Mouse (Mus musculus): Measurements from ENCODE around the gene Prkag1. TPM values are rescaled to one million over a fixed set of nuclear protein-coding genes. Genes with fewer than 3 reads are reported as not detected.
A peak's percentile ranks its signal among the peaks of the same experiment; 100 is the strongest.
"Not testable (repeated sequence)": the region's sequence is repeated elsewhere in the genome, so short reads cannot be mapped to it uniquely, and the experiment has no call there.

The Prkag1 gene
- polyA plus RNA-seq, 1 experiment from 2014 or later = 79.5 TPM

DNA sequence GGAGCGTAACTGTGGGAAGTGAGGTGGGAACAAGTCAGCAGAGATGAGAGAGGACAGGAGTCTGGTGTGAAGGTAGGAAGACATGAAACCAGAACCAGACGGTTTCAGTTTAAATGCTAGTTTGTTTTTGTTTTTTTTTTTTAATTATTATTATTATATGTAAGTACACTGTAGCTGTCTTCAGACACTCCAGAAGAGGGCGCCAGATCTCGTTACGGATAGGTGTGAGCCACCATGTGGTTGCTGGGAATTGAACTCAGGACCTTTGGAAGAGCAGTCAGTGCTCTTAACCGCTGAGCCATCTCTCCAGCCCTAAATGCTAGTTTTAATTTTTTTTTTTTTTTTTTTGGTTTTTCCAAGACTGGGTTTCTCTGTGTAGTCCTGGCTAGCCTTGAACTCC lies 21.1 kb downstream of the Prkag1 start:
- H3K9ac ChIP-seq (replicated peaks; ENCODE audit: low read depth, low read length) = not testable (repeated sequence)
- 82% methylated on average over 6 of the region's 6 CpGs for WGBS
- peaks cover 47% of the 10 kb centered on the region for H3K27me3 ChIP-seq (replicated peaks; ENCODE audit: control insufficient read depth, insufficient read depth, low read length)

DNA sequence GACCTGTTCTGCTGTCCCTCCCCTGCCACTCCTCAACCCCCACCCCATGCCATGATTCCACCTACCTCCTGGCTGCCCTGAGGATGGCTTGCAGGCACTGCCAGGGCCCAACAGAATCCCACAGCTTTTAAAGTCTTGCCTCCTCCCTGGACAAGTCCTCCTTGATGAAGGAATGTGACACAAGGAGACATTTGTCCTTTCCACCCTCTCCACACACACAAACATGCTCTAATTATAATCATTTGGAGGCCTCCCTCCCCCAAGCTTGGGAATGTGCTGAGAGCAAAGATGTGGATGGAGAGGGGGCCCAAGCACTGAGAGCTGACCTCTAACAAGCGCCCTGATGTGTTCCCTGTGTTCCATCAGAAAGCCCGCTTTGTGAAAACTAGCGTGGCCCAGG lies 21.9 kb downstream of the Prkag1 start, which contains the start of gene Ddn:
Ddn (minus strand) TSS at position 101 of the 400 bp plus-strand sequence.
- H3K9ac ChIP-seq (replicated peaks; ENCODE audit: low read depth, low read length) = peak within 1 kb of the TSS; percentile 46
- peak within 1 kb of the TSS; percentile 54 for H3K4me3 ChIP-seq (replicated peaks; ENCODE audit: low read length)
- peak within 1 kb of the TSS; percentile 80 for H3K4me2 ChIP-seq (ENCODE audit: low read length)
- peaks cover 12% of the 10 kb centered on the region for H3K36me3 ChIP-seq (ENCODE audit: control insufficient read depth, insufficient read depth)
- no peak for ATAC-seq
- peaks cover 55% of the 10 kb centered on the region for H3K27me3 ChIP-seq (replicated peaks; ENCODE audit: control insufficient read depth, insufficient read depth, low read length)
- no peak within 1 kb of the TSS for H3K27ac ChIP-seq (ENCODE audit: low read length)
- WGBS = 46% methylated on average over 3 of the region's 3 CpGs
- H3K4me1 ChIP-seq (replicated peaks; ENCODE audit: control insufficient read depth, insufficient read depth, low read length) = peaks cover 38% of the 10 kb centered on the region
- H3K9me3 ChIP-seq (ENCODE audit: control insufficient read depth, low read length) = no peaks in the 10 kb centered on the region

More for the DNA sequence above, 21.1 kb downstream of the Prkag1 start:
- Histone ChIP-seq H3K36me3 (ENCODE audit: control insufficient read depth, insufficient read depth) (peaks cover 13% of the 10 kb centered on the region), H3K4me1 (replicated peaks; ENCODE audit: control insufficient read depth, insufficient read depth, low read length) (peaks cover 36% of the 10 kb centered on the region)
- not testable (repeated sequence) for H3K27ac ChIP-seq (ENCODE audit: low read length); H3K4me2 ChIP-seq (ENCODE audit: low read length); ATAC-seq; H3K4me3 ChIP-seq (replicated peaks; ENCODE audit: low read length); H3K9me3 ChIP-seq (ENCODE audit: control insufficient read depth, low read length)

DNA sequence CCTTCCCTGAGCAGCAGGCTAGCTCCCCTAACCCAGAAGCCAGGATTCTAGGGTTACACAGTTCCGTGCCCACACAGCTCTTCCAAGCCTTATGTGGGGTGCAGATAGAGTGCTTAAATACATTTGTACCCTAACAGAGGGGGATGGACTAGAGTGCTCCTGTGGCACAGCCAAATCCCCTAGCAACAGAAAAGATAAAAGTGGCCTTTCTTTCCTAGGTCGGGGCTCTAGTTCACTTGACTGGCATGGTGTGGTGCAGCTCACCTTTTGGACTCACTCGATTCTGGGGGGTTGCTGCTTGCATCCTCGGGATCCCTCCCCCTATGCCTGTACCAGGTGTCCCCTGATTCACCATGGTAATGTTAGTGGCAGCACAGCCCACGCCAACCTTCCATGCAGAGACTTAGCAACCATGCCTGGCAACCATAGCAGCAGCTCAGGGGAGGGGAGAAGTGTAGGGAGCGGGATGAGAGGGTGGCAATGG lies 22.6 kb downstream of the Prkag1 start:
- H3K9me3 ChIP-seq (ENCODE audit: control insufficient read depth, low read length) = no peaks in the 10 kb centered on the region
- H3K27me3 ChIP-seq (replicated peaks; ENCODE audit: control insufficient read depth, insufficient read depth, low read length) = peaks cover 61% of the 10 kb centered on the region
- H3K4me1 ChIP-seq (replicated peaks; ENCODE audit: control insufficient read depth, insufficient read depth, low read length) = peaks cover 43% of the 10 kb centered on the region
- no peak overlapping the region; the same call in 1 of the 2 replicates for H3K9ac ChIP-seq (replicated peaks; ENCODE audit: low read depth, low read length)
- H3K4me3 ChIP-seq (replicated peaks; ENCODE audit: low read length) = peak overlapping the region; percentile 54; the same call in 1 of the 2 replicates
- no peak overlapping the region for H3K27ac ChIP-seq (ENCODE audit: low read length)
- ATAC-seq = peak; percentile 43; the same call in 1 of the 2 replicates
- peak overlapping the region; percentile 80 for H3K4me2 ChIP-seq (ENCODE audit: low read length)
- peaks cover 11% of the 10 kb centered on the region for H3K36me3 ChIP-seq (ENCODE audit: control insufficient read depth, insufficient read depth)
- 5% methylated on average over 6 of the region's 6 CpGs for WGBS

DNA sequence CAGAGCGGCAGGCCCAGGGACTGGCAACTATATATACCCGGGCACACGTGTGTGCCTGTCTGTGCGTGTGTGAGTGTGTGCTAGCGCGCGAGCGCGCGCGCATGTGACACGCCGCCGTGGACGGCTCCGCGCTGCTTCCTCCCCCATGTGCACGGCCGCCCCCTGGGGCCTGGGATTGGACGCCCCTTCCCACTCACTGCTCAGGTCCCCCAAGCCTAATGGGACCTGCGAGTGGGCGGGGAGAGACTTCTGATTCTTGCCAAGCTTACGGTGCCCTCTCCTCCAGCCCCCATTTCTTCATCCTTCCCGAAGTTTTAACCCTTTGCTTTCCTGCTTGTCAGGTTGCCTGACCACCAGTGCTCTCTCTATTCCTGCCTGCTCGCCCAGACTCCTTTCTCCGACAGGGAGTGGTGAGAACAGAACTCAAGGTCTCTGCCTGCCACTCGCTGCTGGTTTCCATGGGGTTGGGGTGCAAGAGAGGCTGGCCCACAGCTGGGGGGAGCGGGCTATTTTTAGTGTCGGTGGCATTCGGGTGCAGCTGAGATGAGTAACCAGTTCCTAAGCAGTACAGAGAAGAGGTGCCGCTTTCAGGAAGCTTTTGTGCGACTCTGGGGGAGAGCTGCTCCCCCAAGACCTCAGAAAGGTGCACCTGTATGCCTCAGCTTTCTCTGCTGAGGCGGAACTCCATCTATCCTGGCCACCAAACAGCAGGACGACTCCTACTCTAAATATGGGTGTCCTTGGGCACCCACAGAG lies 23.2 kb downstream of the Prkag1 start:
- Histone ChIP-seq H3K4me2 (ENCODE audit: low read length) (peak overlapping the region; percentile 80), H3K27ac (ENCODE audit: low read length) (no peak overlapping the region), H3K4me3 (replicated peaks; ENCODE audit: low read length) (peak overlapping the region; percentile 54), H3K27me3 (replicated peaks; ENCODE audit: control insufficient read depth, insufficient read depth, low read length) (peaks cover 67% of the 10 kb centered on the region), H3K4me1 (replicated peaks; ENCODE audit: control insufficient read depth, insufficient read depth, low read length) (peaks cover 43% of the 10 kb centered on the region), H3K9ac (replicated peaks; ENCODE audit: low read depth, low read length) (peak overlapping the region; percentile 46), H3K9me3 (ENCODE audit: control insufficient read depth, low read length) (no peaks in the 10 kb centered on the region), H3K36me3 (ENCODE audit: control insufficient read depth, insufficient read depth) (peaks cover 6% of the 10 kb centered on the region)
- under 1% methylated on average over 31 of the region's 34 CpGs for WGBS
- ATAC-seq = peak; percentile 63

DNA sequence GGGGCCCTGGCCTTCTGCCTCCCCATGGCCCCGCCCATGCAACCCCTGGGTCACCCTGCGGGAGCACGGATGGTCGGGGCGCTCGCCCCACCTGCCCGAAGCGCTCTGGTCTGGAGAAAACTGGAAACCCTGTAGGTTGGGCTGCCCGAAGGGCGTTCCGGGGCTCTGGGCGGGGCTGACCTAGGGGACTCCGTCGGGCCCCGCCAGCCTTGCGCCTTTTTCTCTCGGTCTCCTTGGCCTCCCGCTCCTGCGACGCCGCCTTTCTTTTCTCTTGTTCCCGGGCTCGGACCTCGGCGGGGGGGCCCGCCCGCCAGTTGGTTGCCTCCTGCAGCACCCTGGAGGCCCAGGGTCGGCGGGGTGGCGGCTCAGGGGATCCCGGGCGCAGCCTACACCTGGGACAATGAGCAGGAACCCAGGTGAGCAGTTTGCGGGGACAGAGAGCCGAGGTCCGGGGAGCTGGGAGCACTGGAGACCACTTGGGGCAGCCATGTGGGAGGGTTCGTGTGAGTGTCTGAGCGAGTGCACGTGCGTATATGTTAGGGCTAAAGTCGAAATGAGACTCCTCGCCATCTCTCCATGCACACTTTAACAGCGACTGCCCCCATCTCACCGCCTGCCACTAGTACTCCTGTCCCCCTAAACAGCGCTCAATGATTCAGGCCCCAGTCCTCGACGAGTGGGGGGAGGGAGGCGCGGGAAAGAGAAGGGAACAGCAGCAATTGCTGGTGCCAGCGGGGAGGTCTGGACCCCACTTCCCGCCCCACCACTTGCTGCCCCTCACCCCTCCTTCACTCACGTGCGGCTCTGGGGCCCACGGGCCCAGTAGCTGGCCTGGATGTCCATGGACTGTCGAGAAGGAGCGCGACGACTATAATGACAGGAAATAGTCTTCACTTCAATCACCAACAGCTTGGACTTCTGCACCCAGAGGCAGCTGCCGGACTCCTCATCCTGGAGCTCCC lies 24.2 kb downstream of the Prkag1 start:
- under 1% methylated on average over 53 of the region's 58 CpGs for WGBS
- ATAC-seq = no peak; the same call in 1 of the 2 replicates
- Histone ChIP-seq H3K4me2 (ENCODE audit: low read length) (peak overlapping the region; percentile 80), H3K9ac (replicated peaks; ENCODE audit: low read depth, low read length) (peak overlapping the region; percentile 29; the same call in 1 of the 2 replicates), H3K4me3 (replicated peaks; ENCODE audit: low read length) (peak overlapping the region; percentile 54), H3K9me3 (ENCODE audit: control insufficient read depth, low read length) (no peaks in the 10 kb centered on the region), H3K27me3 (replicated peaks; ENCODE audit: control insufficient read depth, insufficient read depth, low read length) (peaks cover 77% of the 10 kb centered on the region), H3K4me1 (replicated peaks; ENCODE audit: control insufficient read depth, insufficient read depth, low read length) (peaks cover 43% of the 10 kb centered on the region), H3K36me3 (ENCODE audit: control insufficient read depth, insufficient read depth) (no peaks in the 10 kb centered on the region), H3K27ac (ENCODE audit: low read length) (no peak overlapping the region)

DNA sequence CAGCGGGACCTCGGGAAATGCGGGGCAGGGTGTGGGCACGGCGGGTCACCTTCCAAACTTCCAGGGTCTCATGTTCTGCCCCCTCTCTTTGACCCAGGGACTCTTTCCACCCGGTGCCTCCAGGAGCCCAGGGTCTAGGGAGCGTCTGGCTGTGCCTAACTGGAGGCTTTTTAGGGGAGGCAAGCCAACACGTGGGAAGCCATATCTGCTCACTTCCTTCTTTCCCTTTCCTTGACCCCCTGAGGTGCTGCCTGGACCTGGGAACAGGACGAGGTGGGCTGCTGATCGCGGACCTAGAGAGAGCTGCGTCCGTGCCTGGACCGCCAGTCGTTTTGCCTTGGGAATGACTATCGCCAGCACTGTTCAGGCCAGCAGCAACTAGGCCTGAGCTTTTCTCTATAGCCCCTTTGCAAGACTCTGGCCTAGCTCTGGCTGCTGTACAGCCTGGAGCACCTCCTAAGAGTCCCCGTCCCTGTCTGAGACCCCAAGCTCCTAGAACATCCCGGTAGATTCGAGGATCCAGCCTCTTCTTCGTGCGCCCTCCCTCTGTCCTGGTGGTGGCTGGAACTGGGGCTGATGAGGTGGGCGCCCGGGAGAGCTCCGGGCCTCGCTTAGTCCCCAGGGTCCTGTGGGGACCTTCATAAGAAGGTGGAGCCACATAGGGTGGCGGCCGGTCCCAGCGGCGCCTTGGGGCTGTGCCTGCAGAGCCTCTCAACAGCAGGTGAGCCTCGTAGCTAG lies 25.1 kb downstream of the Prkag1 start:
- Histone ChIP-seq H3K27ac (ENCODE audit: low read length) (no peak overlapping the region), H3K36me3 (ENCODE audit: control insufficient read depth, insufficient read depth) (no peaks in the 10 kb centered on the region), H3K4me3 (replicated peaks; ENCODE audit: low read length) (peak overlapping the region; percentile 54), H3K9ac (replicated peaks; ENCODE audit: low read depth, low read length) (no peak overlapping the region), H3K27me3 (replicated peaks; ENCODE audit: control insufficient read depth, insufficient read depth, low read length) (peaks cover 85% of the 10 kb centered on the region), H3K4me1 (replicated peaks; ENCODE audit: control insufficient read depth, insufficient read depth, low read length) (peaks cover 43% of the 10 kb centered on the region), H3K9me3 (ENCODE audit: control insufficient read depth, low read length) (no peaks in the 10 kb centered on the region), H3K4me2 (ENCODE audit: low read length) (peak overlapping the region; percentile 80)
- WGBS = 5% methylated on average over 30 of the region's 30 CpGs
- no peak for ATAC-seq

DNA sequence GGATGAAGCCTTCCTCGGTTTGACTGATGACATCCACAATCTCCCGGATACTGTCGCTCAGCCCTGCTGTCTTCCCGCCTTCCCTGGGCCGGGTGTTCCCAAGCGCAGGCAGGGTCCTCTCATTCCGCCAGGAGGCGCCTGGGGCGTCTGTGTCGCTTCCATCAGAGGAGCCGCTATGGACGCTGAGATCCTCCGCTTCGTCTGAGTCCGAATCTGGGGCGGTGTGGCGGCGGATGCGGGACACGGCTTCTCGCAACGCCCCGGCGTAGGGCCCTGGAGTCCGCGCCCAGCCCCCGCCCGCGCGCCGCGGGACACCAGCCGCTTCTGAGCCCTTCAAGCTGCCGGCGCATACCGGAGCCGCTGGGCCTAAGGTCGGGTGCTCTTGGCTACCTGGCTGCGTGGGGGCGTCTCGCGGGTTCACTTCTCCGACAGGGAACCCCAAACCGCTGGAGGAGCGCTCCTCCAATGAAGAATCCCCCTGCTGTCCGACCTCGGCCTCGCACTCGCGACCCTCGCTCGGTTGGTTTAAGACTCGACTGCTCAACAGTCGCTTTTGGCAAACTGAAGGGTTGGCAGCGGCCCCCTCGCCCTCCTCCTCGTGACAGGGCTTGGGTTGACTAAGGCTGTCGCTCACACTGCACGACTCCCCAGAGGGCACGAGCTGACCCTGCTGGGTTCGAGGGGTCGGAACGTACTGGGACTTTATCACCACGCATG lies 25.8 kb downstream of the Prkag1 start:
- peak overlapping the region; percentile 82 for H3K4me2 ChIP-seq (ENCODE audit: low read length)
- peaks cover 92% of the 10 kb centered on the region for H3K27me3 ChIP-seq (replicated peaks; ENCODE audit: control insufficient read depth, insufficient read depth, low read length)
- peak; percentile 32 for ATAC-seq
- H3K4me3 ChIP-seq (replicated peaks; ENCODE audit: low read length) = peak overlapping the region; percentile 51
- H3K9me3 ChIP-seq (ENCODE audit: control insufficient read depth, low read length) = no peaks in the 10 kb centered on the region
- no peak overlapping the region for H3K27ac ChIP-seq (ENCODE audit: low read length)
- WGBS = under 1% methylated on average over 55 of the region's 64 CpGs
- peaks cover 43% of the 10 kb centered on the region for H3K4me1 ChIP-seq (replicated peaks; ENCODE audit: control insufficient read depth, insufficient read depth, low read length)
- H3K9ac ChIP-seq (replicated peaks; ENCODE audit: low read depth, low read length) = peak overlapping the region; percentile 61
- no peaks in the 10 kb centered on the region for H3K36me3 ChIP-seq (ENCODE audit: control insufficient read depth, insufficient read depth)

DNA sequence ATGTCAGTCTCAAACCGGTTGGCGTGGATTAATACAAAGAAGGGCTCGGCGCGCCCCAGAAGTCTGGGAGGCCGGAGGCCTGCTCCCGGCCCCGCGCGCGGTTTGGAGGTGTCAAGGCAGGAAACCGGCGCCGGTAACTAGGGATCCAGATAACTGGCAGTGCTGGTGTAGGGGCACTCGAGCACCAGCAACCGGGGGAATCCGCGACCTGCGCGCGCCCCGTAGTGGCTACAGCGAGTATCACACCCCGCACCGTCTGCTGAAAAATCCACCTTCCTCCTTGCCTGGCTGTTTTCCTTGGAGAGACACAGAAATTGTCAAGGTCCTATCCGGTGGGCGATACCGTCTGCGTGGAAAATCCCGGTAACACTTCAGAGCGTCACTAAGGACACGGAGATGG lies 27.3 kb downstream of the Prkag1 start:
- H3K4me1 ChIP-seq (replicated peaks; ENCODE audit: control insufficient read depth, insufficient read depth, low read length) = peaks cover 40% of the 10 kb centered on the region
- ATAC-seq = 0 out of 2 replicates have a peak, but pooled peaks have one; percentile 37
- H3K4me3 ChIP-seq (replicated peaks; ENCODE audit: low read length) = peak overlapping the region; percentile 22; the same call in 1 of the 2 replicates

More for the DNA sequence above, 27.3 kb downstream of the Prkag1 start:
- H3K27ac ChIP-seq (ENCODE audit: low read length) = no peak overlapping the region
- no peaks in the 10 kb centered on the region for H3K36me3 ChIP-seq (ENCODE audit: control insufficient read depth, insufficient read depth)
- H3K4me2 ChIP-seq (ENCODE audit: low read length) = peak overlapping the region; percentile 40
- no peak overlapping the region for H3K9ac ChIP-seq (replicated peaks; ENCODE audit: low read depth, low read length)
- H3K9me3 ChIP-seq (ENCODE audit: control insufficient read depth, low read length) = no peaks in the 10 kb centered on the region
- WGBS = under 1% methylated on average over 32 of the region's 32 CpGs
- peaks cover 94% of the 10 kb centered on the region for H3K27me3 ChIP-seq (replicated peaks; ENCODE audit: control insufficient read depth, insufficient read depth, low read length)
